Comparison of ENCODE assay signal across 11 mouse cellular contexts in the genomic region with DNA sequence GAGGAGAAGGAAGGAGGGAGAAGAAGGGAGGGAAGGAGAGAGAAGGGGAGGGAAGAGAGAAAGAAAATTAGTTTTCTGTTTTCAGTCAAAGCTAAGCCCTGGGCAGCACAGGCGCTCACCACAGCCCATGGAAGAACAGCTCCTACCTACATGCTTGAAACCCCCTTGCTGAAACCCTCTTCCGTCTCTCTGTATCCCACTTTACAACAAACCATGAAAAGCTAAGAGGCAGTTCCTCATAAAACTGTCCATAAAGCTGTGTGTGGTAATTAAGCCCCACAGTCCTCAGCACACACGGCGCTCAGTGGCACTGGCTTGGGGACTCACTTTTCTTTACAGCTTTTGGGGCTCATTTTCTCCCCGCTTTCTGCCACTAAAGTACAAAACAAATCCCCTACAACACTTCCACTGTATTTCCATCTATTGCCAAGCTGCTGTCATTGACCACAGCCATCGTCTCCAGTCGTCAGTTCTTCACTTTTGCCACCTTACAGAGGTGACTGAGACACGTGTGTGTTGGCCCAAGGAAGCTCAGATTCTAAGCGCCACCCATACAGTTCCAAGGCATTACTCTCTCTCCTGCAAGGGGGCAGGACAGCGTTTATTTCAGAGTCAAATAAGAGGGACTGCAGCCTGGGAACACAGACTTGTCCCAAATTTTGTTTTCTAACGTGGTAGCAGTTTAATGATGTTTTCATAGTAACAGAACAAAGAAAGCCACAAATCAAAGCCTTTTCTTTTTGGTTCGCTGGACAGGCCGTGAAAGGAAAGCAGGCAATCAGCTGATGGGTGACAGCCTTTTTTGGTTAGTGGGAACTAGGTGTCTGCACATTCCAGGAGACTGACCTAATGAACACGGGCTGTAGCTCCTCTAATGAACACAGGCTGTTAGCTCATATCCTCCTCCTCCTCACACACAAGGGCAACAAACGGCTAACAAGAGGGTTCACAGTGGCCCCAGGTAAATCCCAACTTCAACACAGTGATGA. TPM values are rescaled to one million over a fixed set of nuclear protein-coding genes. Genes with fewer than 3 reads are reported as not detected.
DNase-seq lines count a peak whose midpoint lies in the region; ATAC-seq and TF ChIP-seq lines count a peak whose summit lies in the region.
"Had no signal": no experiment of that assay in that cellular context is flagged by ENCODE, and none has a peak within 500 bp of the region (broad histone marks: within the 10 kb centered on the region; RNA-seq: fewer than 3 reads in every experiment).

No protein-coding gene starts in this region.

- TF ChIP-seq EP300 in heart, postnatal 0 days (IDR thresholded peaks at IDR 0.05; ENCODE audit: low read depth) = no peak
- TF ChIP-seq EP300 in stomach, postnatal 0 days (optimal IDR thresholded peaks at IDR 0.05) = no peak

- peak overlapping the region; percentile 22; the same call in 1 of the 2 replicates for H3K4me2 ChIP-seq in heart, postnatal 0 days (ENCODE audit: low read depth, low read length)
- no peak overlapping the region for H3K4me2 ChIP-seq in midbrain, postnatal 0 days (ENCODE audit: low read depth, low read length, poor library complexity, severe bottlenecking)
- no peak overlapping the region for H3K4me2 ChIP-seq in midbrain, embryonic 13.5 days (replicated peaks)
- H3K4me2 ChIP-seq in stomach, postnatal 0 days (replicated peaks; ENCODE audit: low read depth) = no peak overlapping the region

- no peak overlapping the region for H3K27ac ChIP-seq in heart, postnatal 0 days (ENCODE audit: low read depth)
- H3K27ac ChIP-seq in midbrain, postnatal 0 days (ENCODE audit: low read depth, low read length) = no peak overlapping the region
- no peak overlapping the region for H3K27ac ChIP-seq in midbrain, embryonic 13.5 days
- H3K27ac ChIP-seq in stomach, postnatal 0 days (replicated peaks) = no peak overlapping the region

- peak; percentile 18; the same call in 1 of the 2 replicates for TF ChIP-seq CTCF in heart, postnatal 0 days (IDR thresholded peaks at IDR 0.05; ENCODE audit: low read depth)
- 0 out of 2 replicates have a peak, but pooled peaks have one; percentile 6 for TF ChIP-seq CTCF in midbrain, postnatal 0 days (IDR thresholded peaks at IDR 0.05)
- TF ChIP-seq CTCF in stomach, postnatal 0 days (IDR thresholded peaks at IDR 0.05; ENCODE audit: low read depth) = 0 out of 2 replicates have a peak, but pooled peaks have one; percentile 7

- no peaks in the 10 kb centered on the region for H3K9me3 ChIP-seq in heart, postnatal 0 days (replicated peaks; ENCODE audit: control insufficient read depth, low read length)
- H3K9me3 ChIP-seq in midbrain, postnatal 0 days (ENCODE audit: low read length) = no peaks in the 10 kb centered on the region
- H3K9me3 ChIP-seq in midbrain, embryonic 13.5 days = no peaks in the 10 kb centered on the region
- no peaks in the 10 kb centered on the region for H3K9me3 ChIP-seq in stomach, postnatal 0 days (ENCODE audit: control insufficient read depth, low read length)

- H3K36me3 ChIP-seq in heart, postnatal 0 days (replicated peaks; ENCODE audit: control insufficient read depth, insufficient read depth, low read length) = no peaks in the 10 kb centered on the region
- no peaks in the 10 kb centered on the region for H3K36me3 ChIP-seq in midbrain, postnatal 0 days (ENCODE audit: insufficient read depth, low read length)
- H3K36me3 ChIP-seq in midbrain, embryonic 13.5 days = no peaks in the 10 kb centered on the region
- H3K36me3 ChIP-seq in stomach, postnatal 0 days (ENCODE audit: control insufficient read depth, insufficient read depth, low read length) = no peaks in the 10 kb centered on the region

- H3K9ac ChIP-seq in heart, postnatal 0 days (replicated peaks; ENCODE audit: low read depth, low read length) = no peak overlapping the region
- H3K9ac ChIP-seq in midbrain, postnatal 0 days (replicated peaks; ENCODE audit: low read length, poor library complexity, severe bottlenecking) = no peak overlapping the region
- no peak overlapping the region for H3K9ac ChIP-seq in midbrain, embryonic 13.5 days (replicated peaks)
- no peak overlapping the region for H3K9ac ChIP-seq in stomach, postnatal 0 days (ENCODE audit: low read length)

- DNase-seq in heart, postnatal 0 days (ENCODE audit: low spot score) = peak; percentile 12
- DNase-seq in heart, postnatal 4 days = no peak
- DNase-seq in midbrain, postnatal 0 days (ENCODE audit: low spot score) = no peak
- DNase-seq in forelimb bud, embryonic 11.5 days (ENCODE audit: low read depth, low spot score) = peak; percentile 76
- DNase-seq in stomach, postnatal 0 days (ENCODE audit: low spot score) = no peak
- DNase-seq in right cerebral cortex, adult 18-20 months = no peak
- no peak for DNase-seq in left cerebral cortex, adult 8-10 months (ENCODE audit: low spot score in 2 of 2)
- DNase-seq: cerebellum, adult 2 months; gastrocnemius, postnatal 14 days; right cerebral cortex, postnatal 4 days had no signal

- ATAC-seq in heart, postnatal 0 days (ENCODE audit: insufficient read depth, low read depth) = peak; percentile 76
- ATAC-seq in midbrain, postnatal 0 days (ENCODE audit: low FRiP score) = no peak
- no peak for ATAC-seq in midbrain, embryonic 13.5 days
- no peak for ATAC-seq in stomach, postnatal 0 days (ENCODE audit: low FRiP score, low TSS enrichment)

- peaks cover 15% of the 10 kb centered on the region for H3K4me1 ChIP-seq in heart, postnatal 0 days (ENCODE audit: control insufficient read depth, insufficient read depth)
- H3K4me1 ChIP-seq in midbrain, postnatal 0 days (ENCODE audit: insufficient read depth, low read length) = 0 out of 2 replicates have a peak, but pooled peaks cover 5% of the 10 kb centered on the region
- H3K4me1 ChIP-seq in midbrain, embryonic 13.5 days (replicated peaks) = peaks cover 16% of the 10 kb centered on the region
- H3K4me1 ChIP-seq in stomach, postnatal 0 days (replicated peaks; ENCODE audit: control insufficient read depth, insufficient read depth) = no peaks in the 10 kb centered on the region

- no peak overlapping the region for H3K4me3 ChIP-seq in heart, postnatal 0 days (ENCODE audit: low read depth, low read length)
- no peak overlapping the region for H3K4me3 ChIP-seq in midbrain, postnatal 0 days (ENCODE audit: low read depth, low read length)
- H3K4me3 ChIP-seq in midbrain, embryonic 13.5 days (replicated peaks) = no peak overlapping the region
- H3K4me3 ChIP-seq in stomach, postnatal 0 days (ENCODE audit: low read depth, low read length) = no peak overlapping the region

- WGBS in heart, postnatal 0 days = 43% methylated on average over 15 of the region's 15 CpGs
- WGBS in midbrain, postnatal 0 days = 49% methylated on average over 15 of the region's 15 CpGs
- WGBS in midbrain, embryonic 13.5 days = 52% methylated on average over 15 of the region's 15 CpGs
- 55% methylated on average over 15 of the region's 15 CpGs for WGBS in stomach, postnatal 0 days

- no peaks in the 10 kb centered on the region for H3K27me3 ChIP-seq in heart, postnatal 0 days (ENCODE audit: control insufficient read depth, insufficient read depth, low read length)
- no peaks in the 10 kb centered on the region for H3K27me3 ChIP-seq in midbrain, postnatal 0 days (ENCODE audit: insufficient read depth, low read length)
- no peaks in the 10 kb centered on the region for H3K27me3 ChIP-seq in midbrain, embryonic 13.5 days
- no peaks in the 10 kb centered on the region for H3K27me3 ChIP-seq in stomach, postnatal 0 days (ENCODE audit: control insufficient read depth, insufficient read depth, low read length)

RNA-seq across cellular contexts. Expression of a gene that starts 22.9 kb away (rescaled TPM):
- 15.2 and 22.5 TPM in 2 replicates for total RNA-seq in heart, postnatal 0 days (2014; rRNA removed; ENCODE audit: low replicate concordance)
- polyA plus RNA-seq in heart, postnatal 0 days (2015; fragmentation: Nextera tagmentation; extraction: Ambion mirVana) = 9.7 and 10.5 TPM in 2 replicates
- 10 to 100 TPM; 12.9 to 17.8 TPM for total RNA-seq in heart, postnatal 4 days (2021)
- total RNA-seq in midbrain, postnatal 0 days (2014; rRNA removed) = 6.9 and 18.1 TPM in 2 replicates
- 11.1 and 11.9 TPM in 2 replicates for polyA plus RNA-seq in midbrain, postnatal 0 days (2015; fragmentation: Nextera tagmentation; extraction: Ambion mirVana)
- 24.1 and 26.7 TPM in 2 replicates for polyA plus RNA-seq in midbrain, embryonic 13.5 days (2015; fragmentation: Nextera tagmentation; extraction: Ambion mirVana)
- 4.5 and 6.2 TPM in 2 replicates for polyA plus RNA-seq in stomach, postnatal 0 days (2015; fragmentation: Nextera tagmentation; extraction: Ambion mirVana)
- total RNA-seq in left cerebral cortex, adult 8-10 months (2022) = 10 to 100 TPM; 19.2 to 25.5 (median 24.8) TPM

Comparison
In these comparisons a context has a peak if more than half of its experiments do, and no peak if none do; other contexts are left out.
1. DNase-seq: peak in heart, postnatal 0 days (single experiment) and forelimb bud, embryonic 11.5 days (single experiment); none in heart, postnatal 4 days (single experiment), midbrain, postnatal 0 days (single experiment), stomach, postnatal 0 days (single experiment), right cerebral cortex, adult 18-20 months (single experiment) and left cerebral cortex, adult 8-10 months (0 of 2).
2. Peak in every context shown above with its lines, with median percentiles within 50 percentile points of each other: CTCF ChIP-seq.